16 mouse cellular contexts compared by ENCODE assay signal in genomic region chr2:103905681-103906080, GRCm38 (mm10). TPM values are rescaled to one million over a fixed set of nuclear protein-coding genes. Genes with fewer than 3 reads are reported as not detected.
DNase-seq lines count a peak whose midpoint lies in the region; ATAC-seq and TF ChIP-seq lines count a peak whose summit lies in the region.
"Had no signal": no experiment of that assay in that cellular context is flagged by ENCODE, and none has a peak within 500 bp of the region (broad histone marks: within the 10 kb centered on the region; RNA-seq: fewer than 3 reads in every experiment).

No protein-coding gene starts in this region.

- intact Hi-C loops in left cerebral cortex, adult 2 months (cut with DNase I) = no loop called here

- no peak overlapping the region for H3K9ac ChIP-seq in forebrain, embryonic 13.5 days
- no peak overlapping the region for H3K9ac ChIP-seq in kidney, embryonic 16.5 days (replicated peaks; ENCODE audit: low read length)
- no peak overlapping the region for H3K9ac ChIP-seq in liver, embryonic 12.5 days
- H3K9ac ChIP-seq: lung, embryonic 14.5 days; neural tube, embryonic 15.5 days had no signal

- H3K4me1 ChIP-seq in forebrain, embryonic 10.5 days = peaks cover 43% of the 10 kb centered on the region
- peaks cover 20% of the 10 kb centered on the region for H3K4me1 ChIP-seq in forebrain, embryonic 13.5 days
- H3K4me1 ChIP-seq in kidney, embryonic 16.5 days (ENCODE audit: insufficient read depth, low read length) = peaks cover 11% of the 10 kb centered on the region
- peaks cover 35% of the 10 kb centered on the region for H3K4me1 ChIP-seq in embryonic facial prominence, embryonic 10.5 days
- peaks cover 74% of the 10 kb centered on the region for H3K4me1 ChIP-seq in liver, embryonic 12.5 days

- peak overlapping the region; percentile 44; the same call in 1 of the 2 replicates for H3K27ac ChIP-seq in forebrain, embryonic 10.5 days
- H3K27ac ChIP-seq in forebrain, embryonic 13.5 days = no peak overlapping the region
- peak overlapping the region; percentile 74; the same call in 1 of the 2 replicates for H3K27ac ChIP-seq in kidney, embryonic 16.5 days (ENCODE audit: low read length)
- no peak overlapping the region for H3K27ac ChIP-seq in embryonic facial prominence, embryonic 10.5 days (replicated peaks)
- peak overlapping the region; percentile 64; the same call in 1 of the 2 replicates for H3K27ac ChIP-seq in liver, embryonic 12.5 days
- H3K27ac ChIP-seq in left cerebral cortex, adult 2 months = no peak overlapping the region
- H3K27ac ChIP-seq: neural tube, embryonic 15.5 days had no signal

- no peak for ATAC-seq in forebrain, embryonic 13.5 days
- ATAC-seq in kidney, embryonic 16.5 days (ENCODE audit: low FRiP score, low TSS enrichment) = no peak
- ATAC-seq in liver, embryonic 12.5 days = 0 out of 2 replicates have a peak, but pooled peaks have one; percentile 13
- ATAC-seq: forebrain, embryonic 16.5 days; inflammation-experienced regulatory T-cells, adult 6 months had no signal

- peaks cover 13% of the 10 kb centered on the region; the same call in 1 of the 2 replicates for H3K27me3 ChIP-seq in forebrain, embryonic 10.5 days (ENCODE audit: poor library complexity, severe bottlenecking)
- H3K27me3 ChIP-seq in forebrain, embryonic 13.5 days = no peaks in the 10 kb centered on the region
- H3K27me3 ChIP-seq in kidney, embryonic 16.5 days (ENCODE audit: insufficient read depth, low read length) = no peaks in the 10 kb centered on the region
- no peaks in the 10 kb centered on the region; the same call in 1 of the 2 replicates for H3K27me3 ChIP-seq in embryonic facial prominence, embryonic 10.5 days (replicated peaks; ENCODE audit: low read depth, poor library complexity, severe bottlenecking)
- H3K27me3 ChIP-seq in liver, embryonic 12.5 days (replicated peaks) = no peaks in the 10 kb centered on the region
- H3K27me3 ChIP-seq: neural tube, embryonic 15.5 days had no signal

- 81% methylated on average over 1 of the region's 1 CpGs for WGBS in forebrain, embryonic 10.5 days
- WGBS in forebrain, embryonic 13.5 days = 85% methylated on average over 1 of the region's 1 CpGs
- WGBS in kidney, embryonic 16.5 days = 91% methylated on average over 1 of the region's 1 CpGs
- 63% methylated on average over 1 of the region's 1 CpGs for WGBS in embryonic facial prominence, embryonic 10.5 days
- 44% methylated on average over 1 of the region's 1 CpGs for WGBS in liver, embryonic 12.5 days (ENCODE audit: insufficient replicate concordance)

- no peak overlapping the region for H3K4me2 ChIP-seq in forebrain, embryonic 13.5 days
- H3K4me2 ChIP-seq in kidney, embryonic 16.5 days (replicated peaks; ENCODE audit: low read depth, low read length) = no peak overlapping the region
- H3K4me2 ChIP-seq in liver, embryonic 12.5 days = no peak overlapping the region
- H3K4me2 ChIP-seq: lung, embryonic 14.5 days; neural tube, embryonic 15.5 days had no signal

- H3K36me3 ChIP-seq in forebrain, embryonic 10.5 days (replicated peaks) = no peaks in the 10 kb centered on the region
- no peaks in the 10 kb centered on the region for H3K36me3 ChIP-seq in forebrain, embryonic 13.5 days (ENCODE audit: poor library complexity, severe bottlenecking)
- H3K36me3 ChIP-seq in kidney, embryonic 16.5 days (ENCODE audit: insufficient read depth, low read length) = no peaks in the 10 kb centered on the region
- H3K36me3 ChIP-seq in embryonic facial prominence, embryonic 10.5 days (replicated peaks) = no peaks in the 10 kb centered on the region
- no peaks in the 10 kb centered on the region for H3K36me3 ChIP-seq in liver, embryonic 12.5 days
- H3K36me3 ChIP-seq: neural tube, embryonic 15.5 days had no signal

- no peak for DNase-seq in forebrain, embryonic 10.5 days (ENCODE audit: extremely low spot score, low spot score)
- DNase-seq in kidney, adult 9 months = no peak
- DNase-seq in embryonic facial prominence, embryonic 10.5 days (ENCODE audit: low spot score) = peak; percentile 50
- DNase-seq in left cerebral cortex, adult 2 months (ENCODE audit: extremely low spot score in 1 of 2, low spot score in 2 of 2) = no peak
- DNase-seq in neural tube, embryonic 10.5 days (ENCODE audit: extremely low spot score, low spot score) = no peak
- DNase-seq: cerebellum, postnatal 36 days; gastrocnemius, postnatal 10 days; kidney, postnatal 36 days; spleen, adult 18-20 months had no signal

- TF ChIP-seq CTCF in left cerebral cortex, adult 2 months (IDR thresholded peaks at IDR 0.05) = no peak

- H3K4me3 ChIP-seq in forebrain, embryonic 10.5 days = no peak overlapping the region
- no peak overlapping the region for H3K4me3 ChIP-seq in forebrain, embryonic 13.5 days
- H3K4me3 ChIP-seq in kidney, embryonic 16.5 days (ENCODE audit: low read length) = no peak overlapping the region
- no peak overlapping the region for H3K4me3 ChIP-seq in embryonic facial prominence, embryonic 10.5 days
- no peak overlapping the region for H3K4me3 ChIP-seq in liver, embryonic 12.5 days
- no peak overlapping the region for H3K4me3 ChIP-seq in left cerebral cortex, adult 2 months
- H3K4me3 ChIP-seq: neural tube, embryonic 15.5 days had no signal

- H3K9me3 ChIP-seq in forebrain, embryonic 10.5 days = no peaks in the 10 kb centered on the region
- H3K9me3 ChIP-seq in forebrain, embryonic 13.5 days (replicated peaks) = no peaks in the 10 kb centered on the region
- H3K9me3 ChIP-seq in kidney, embryonic 16.5 days (ENCODE audit: low read length) = no peaks in the 10 kb centered on the region
- H3K9me3 ChIP-seq in embryonic facial prominence, embryonic 10.5 days = no peaks in the 10 kb centered on the region
- no peaks in the 10 kb centered on the region for H3K9me3 ChIP-seq in liver, embryonic 12.5 days (replicated peaks)
- H3K9me3 ChIP-seq: neural tube, embryonic 15.5 days had no signal

RNA-seq across cellular contexts. Expression of gene Lmo2, which starts 52.1 kb away (rescaled TPM):
- polyA plus RNA-seq in forebrain, embryonic 10.5 days (2016; fragmentation: Nextera tagmentation; extraction: Ambion mirVana) = 24.3 and 26.4 TPM in 2 replicates
- polyA plus RNA-seq in forebrain, embryonic 13.5 days (2015; fragmentation: Nextera tagmentation; extraction: Ambion mirVana) = 19.8 and 23.3 TPM in 2 replicates
- 33.1 and 34.9 TPM in 2 replicates for polyA plus RNA-seq in kidney, embryonic 16.5 days (2015; fragmentation: Nextera tagmentation; extraction: Ambion mirVana)
- 13.7 and 15.7 TPM in 2 replicates for polyA plus RNA-seq in embryonic facial prominence, embryonic 10.5 days (2016; fragmentation: Nextera tagmentation; extraction: Ambion mirVana)
- polyA plus RNA-seq in liver, embryonic 12.5 days (2016; fragmentation: Nextera tagmentation; extraction: Ambion mirVana) = 188 and 194 TPM in 2 replicates
- total RNA-seq in left cerebral cortex, adult 2 months (2021) = 10 to 100 TPM; 13.4 to 13.7 TPM

Comparison
In these comparisons a context has a peak if more than half of its experiments do, and no peak if none do; other contexts are left out.
1. H3K27ac ChIP-seq: peak in forebrain, embryonic 10.5 days (single experiment), kidney, embryonic 16.5 days (single experiment) and liver, embryonic 12.5 days (single experiment); none in forebrain, embryonic 13.5 days (single experiment), embryonic facial prominence, embryonic 10.5 days (single experiment) and left cerebral cortex, adult 2 months (single experiment).